Mouse (Mus musculus) heart, embryonic 11.5 days (tissue): ENCODE measurements around the gene Treml1. TPM values are rescaled to one million over a fixed set of nuclear protein-coding genes. Genes with fewer than 3 reads are reported as not detected.
"Not testable (repeated sequence)": the region's sequence is repeated elsewhere in the genome, so short reads cannot be mapped to it uniquely, and the experiment has no call there.

Experiments used
- ATAC-seq: fragments of 200-750 bp; cut with Nextera tagmentation; replicated peaks from 2 replicates; pipeline ENCODE4 v1.8.0; 2017; ENCODE audit warnings: moderate library complexity; ENCODE audit not compliant: insufficient number of reproducible peaks, low FRiP score, low TSS enrichment
- H3K27ac ChIP-seq: fragments of 300-500 bp; sonication (generic); 2 replicates; pipeline ENCODE4 v1.5.1; 2014; ENCODE audit warnings: mild to moderate bottlenecking, low read depth, low read length
- H3K27me3 ChIP-seq: fragments of 300-500 bp; sonication (generic); 2 replicates; pipeline ENCODE4 v1.6.1; 2014; ENCODE audit warnings: mild to moderate bottlenecking, low read length, mixed read lengths; ENCODE audit not compliant: control insufficient read depth, insufficient read depth
- H3K36me3 ChIP-seq: fragments of 300-500 bp; sonication (generic); 2 replicates; pipeline ENCODE4 v1.6.1; 2014; ENCODE audit warnings: mild to moderate bottlenecking, low read length, moderate library complexity, mixed read lengths; ENCODE audit not compliant: control insufficient read depth, insufficient read depth
- H3K4me1 ChIP-seq: fragments of 300-500 bp; sonication (generic); 2 replicates; pipeline ENCODE4 v1.6.1; 2014; ENCODE audit warnings: low read length; ENCODE audit not compliant: control insufficient read depth, insufficient read depth
- H3K4me2 ChIP-seq: fragments of 300-500 bp; sonication (generic); 2 replicates; pipeline ENCODE4 v1.6.1; 2014; ENCODE audit warnings: mild to moderate bottlenecking, moderate library complexity
- H3K4me3 ChIP-seq: fragments of 300-500 bp; sonication (generic); 2 replicates; pipeline ENCODE4 v1.5.1; 2014; ENCODE audit warnings: low read depth, low read length
- H3K9ac ChIP-seq: fragments of 300-500 bp; sonication (generic); 2 replicates; pipeline ENCODE4 v1.6.1; 2014; ENCODE audit warnings: mild to moderate bottlenecking, low read depth, low read length, moderate library complexity
- H3K9me3 ChIP-seq: fragments of 300-500 bp; sonication (generic); replicated peaks from 2 replicates; pipeline ENCODE4 v1.6.1; 2016; ENCODE audit warnings: low read length; ENCODE audit not compliant: control insufficient read depth
- WGBS: fragments of 180-500 bp; shearing (Covaris S2); extraction: QIAGEN DNeasy Blood & Tissue Kit; methylation state at CpG from one replicate; pipeline ENCODE4 v1.1.7; 2014; ENCODE audit not compliant: insufficient replicate concordance; 5-methylcytosine and 5-hydroxymethylcytosine counted together
- polyA plus RNA-seq: library from polyadenylated mRNA; unstranded; fragments of >200 nt; fragmentation: Nextera tagmentation; extraction: Ambion mirVana; gene quantifications from 2 replicates; pipeline ENCODE4 v1.2.1, GENCODE M21; 2014

Gene Treml1
- 4.3 and 5.0 TPM in 2 replicates for polyA plus RNA-seq

GRCm38 (mm10) chr17:48359616-48360015 is at the start of gene Treml1:
Treml1 (plus strand) TSS chr17:48359916.
- Histone ChIP-seq H3K4me1 (peaks cover 8% of the 10 kb centered on the region), H3K9ac (no peak within 1 kb of the TSS), H3K4me2 (no peak within 1 kb of the TSS), H3K27ac (no peak within 1 kb of the TSS), H3K4me3 (no peak within 1 kb of the TSS), H3K27me3 (no peaks in the 10 kb centered on the region), H3K9me3 (no peaks in the 10 kb centered on the region), H3K36me3 (no peaks in the 10 kb centered on the region)
- WGBS, result 75% methylated on average over 7 of the region's 7 CpGs
- no peak for ATAC-seq

GRCm38 (mm10) chr17:48312124-48312523 is 47.6 kb upstream of the Treml1 start:
- 76% methylated on average over 2 of the region's 2 CpGs for WGBS
- ATAC-seq, result no peak
- Histone ChIP-seq H3K4me1 (no peaks in the 10 kb centered on the region), H3K36me3 (no peaks in the 10 kb centered on the region), H3K9me3 (no peaks in the 10 kb centered on the region), H3K9ac (no peak overlapping the region), H3K4me3 (no peak overlapping the region), H3K27me3 (no peaks in the 10 kb centered on the region), H3K4me2 (no peak overlapping the region), H3K27ac (no peak overlapping the region)

GRCm38 (mm10) chr17:48315905-48316579 is 43.7 kb upstream of the Treml1 start, which contains the start of gene B430306N03Rik:
B430306N03Rik (plus strand) TSS chr17:48316141.
- 90% methylated on average over 3 of the region's 3 CpGs for WGBS
- not testable (repeated sequence) for H3K4me3 ChIP-seq, H3K27ac ChIP-seq, H3K4me2 ChIP-seq, H3K36me3 ChIP-seq, H3K9me3 ChIP-seq, H3K9ac ChIP-seq, H3K4me1 ChIP-seq, H3K27me3 ChIP-seq, ATAC-seq

GRCm38 (mm10) chr17:48318686-48319085 is 41.0 kb upstream of the Treml1 start:
- Histone ChIP-seq H3K36me3 (no peaks in the 10 kb centered on the region), H3K4me2 (no peak overlapping the region), H3K9ac (no peak overlapping the region), H3K27me3 (no peaks in the 10 kb centered on the region), H3K9me3 (no peaks in the 10 kb centered on the region), H3K4me3 (no peak overlapping the region), H3K4me1 (no peaks in the 10 kb centered on the region), H3K27ac (no peak overlapping the region)
- WGBS, result 82% methylated on average over 1 of the region's 1 CpGs
- ATAC-seq, result no peak

GRCm38 (mm10) chr17:48321279-48321678 is 38.4 kb upstream of the Treml1 start:
- H3K27ac ChIP-seq, result no peak overlapping the region
- ATAC-seq, result no peak
- H3K9me3 ChIP-seq, result no peaks in the 10 kb centered on the region
- H3K27me3 ChIP-seq, result no peaks in the 10 kb centered on the region
- H3K36me3 ChIP-seq, result no peaks in the 10 kb centered on the region
- no peak overlapping the region for H3K4me3 ChIP-seq
- H3K9ac ChIP-seq, result no peak overlapping the region
- no peaks in the 10 kb centered on the region for H3K4me1 ChIP-seq
- 63% methylated on average over 2 of the region's 2 CpGs for WGBS
- no peak overlapping the region for H3K4me2 ChIP-seq

- no peak for ATAC-seq
- WGBS, result 70% methylated on average over 3 of the region's 3 CpGs
- no peak overlapping the region for H3K4me2 ChIP-seq
- H3K4me3 ChIP-seq, result no peak overlapping the region
- H3K36me3 ChIP-seq, result no peaks in the 10 kb centered on the region
- H3K4me1 ChIP-seq, result no peaks in the 10 kb centered on the region
- H3K27ac ChIP-seq, result no peak overlapping the region
- no peaks in the 10 kb centered on the region for H3K9me3 ChIP-seq
- no peak overlapping the region for H3K9ac ChIP-seq
- no peaks in the 10 kb centered on the region for H3K27me3 ChIP-seq
These were observed 36.5 kb upstream of the Treml1 start for GRCm38 (mm10) chr17:48323236-48323635.

- no peaks in the 10 kb centered on the region for H3K9me3 ChIP-seq
- H3K4me3 ChIP-seq, result no peak overlapping the region
- H3K4me1 ChIP-seq, result no peaks in the 10 kb centered on the region
- no peak overlapping the region for H3K27ac ChIP-seq
- no peak for ATAC-seq
- H3K36me3 ChIP-seq, result no peaks in the 10 kb centered on the region
- no peaks in the 10 kb centered on the region for H3K27me3 ChIP-seq
- no peak overlapping the region for H3K9ac ChIP-seq
- WGBS, result 76% methylated on average over 5 of the region's 5 CpGs
- no peak overlapping the region for H3K4me2 ChIP-seq
These were observed 35.5 kb upstream of the Treml1 start for GRCm38 (mm10) chr17:48324258-48324657.

- ATAC-seq, result no peak
These were observed 34.6 kb upstream of the Treml1 start for GRCm38 (mm10) chr17:48325093-48325492.

GRCm38 (mm10) chr17:48325638-48326037 is 34.1 kb upstream of the Treml1 start:
- Histone ChIP-seq H3K36me3 (no peaks in the 10 kb centered on the region), H3K27ac (no peak overlapping the region), H3K27me3 (no peaks in the 10 kb centered on the region), H3K9ac (no peak overlapping the region), H3K4me2 (no peak overlapping the region), H3K4me1 (no peaks in the 10 kb centered on the region), H3K4me3 (no peak overlapping the region), H3K9me3 (no peaks in the 10 kb centered on the region)
- WGBS, result 79% methylated on average over 11 of the region's 11 CpGs
- no peak for ATAC-seq

More at GRCm38 (mm10) chr17:48325093-48325492, 34.6 kb upstream of the Treml1 start:
- no peaks in the 10 kb centered on the region for H3K9me3 ChIP-seq
- H3K27me3 ChIP-seq, result no peaks in the 10 kb centered on the region
- no peak overlapping the region for H3K4me2 ChIP-seq
- no peak overlapping the region for H3K4me3 ChIP-seq
- H3K9ac ChIP-seq, result no peak overlapping the region
- H3K27ac ChIP-seq, result no peak overlapping the region
- no peaks in the 10 kb centered on the region for H3K4me1 ChIP-seq
- H3K36me3 ChIP-seq, result no peaks in the 10 kb centered on the region
- WGBS, result 85% methylated on average over 6 of the region's 6 CpGs
